ENCODE assay signal across 23 mouse cellular contexts in the genomic region with DNA sequence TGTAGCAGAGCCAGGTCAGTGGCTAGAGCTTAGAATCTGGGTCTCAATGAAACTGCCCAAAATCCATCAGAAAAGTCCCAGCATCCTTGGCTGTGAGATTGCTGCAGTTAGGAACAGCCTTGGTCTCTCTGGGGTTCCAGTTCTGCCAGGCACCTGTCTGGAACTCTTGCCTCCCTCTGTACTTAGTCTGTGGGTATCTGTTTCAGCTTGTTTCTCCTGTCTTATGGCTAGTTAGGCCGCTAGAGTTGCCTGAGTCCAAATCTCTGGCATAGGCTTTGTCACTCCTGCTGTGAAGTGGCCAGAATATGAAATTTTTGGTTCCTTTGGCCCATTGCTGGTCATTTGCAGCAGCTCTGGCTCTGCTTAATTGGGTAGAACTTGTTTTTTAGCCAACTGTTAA. TPM values are rescaled to one million over a fixed set of nuclear protein-coding genes. Genes with fewer than 3 reads are reported as not detected.
DNase-seq lines count a peak whose midpoint lies in the region; TF ChIP-seq lines count a peak whose summit lies in the region.
"Had no signal": no experiment of that assay in that cellular context is flagged by ENCODE, and none has a peak within 500 bp of the region (broad histone marks: within the 10 kb centered on the region; RNA-seq: fewer than 3 reads in every experiment).

No protein-coding gene starts in this region.

- DNase-seq in left cerebral cortex, adult 2 months (ENCODE audit: extremely low spot score in 1 of 2, low spot score in 2 of 2) = no peak
- no peak for DNase-seq in left cerebral cortex, postnatal 36 days (ENCODE audit: low spot score in 2 of 2)
- DNase-seq in cerebellum, adult 18-20 months = peak; percentile 58 to 61
- DNase-seq in cerebellum, postnatal 14 days = peak; percentile 13 to 37
- DNase-seq in embryo, embryonic 10 days (ENCODE audit: low spot score) = no peak
- DNase-seq in right cerebral cortex, postnatal 4 days = no peak
- DNase-seq in heart, adult 8-10 months (ENCODE audit: low spot score) = no peak
- DNase-seq: gastrocnemius, postnatal 36 days; heart, adult 18-20 months; kidney, adult 11 months; lung, adult 18-20 months; lung, postnatal 4 days had no signal

- H3K27ac ChIP-seq in left cerebral cortex, adult 2 months = 0 out of 2 replicates have a peak overlapping the region, but pooled peaks have one; percentile 24
- H3K27ac ChIP-seq: embryonic facial prominence, embryonic 10.5 days; embryonic facial prominence, embryonic 15.5 days; forebrain, embryonic 13.5 days; hindbrain, embryonic 15.5 days; limb, embryonic 10.5 days; limb, embryonic 15.5 days; liver, embryonic 13.5 days; midbrain, embryonic 12.5 days; neural tube, embryonic 12.5 days had no signal

- no peak for TF ChIP-seq CTCF in left cerebral cortex, adult 2 months (IDR thresholded peaks at IDR 0.05)

- intact Hi-C loops in left cerebral cortex, adult 2 months (cut with DNase I) = no loop called here
- intact Hi-C loops in left cerebral cortex, postnatal 36 days (cut with DNase I) = no loop called here

- H3K4me3 ChIP-seq in left cerebral cortex, adult 2 months = no peak overlapping the region
- H3K4me3 ChIP-seq: embryonic facial prominence, embryonic 10.5 days; embryonic facial prominence, embryonic 15.5 days; forebrain, embryonic 13.5 days; heart, embryonic 12.5 days; hindbrain, embryonic 15.5 days; limb, embryonic 10.5 days; limb, embryonic 15.5 days; liver, embryonic 13.5 days; midbrain, embryonic 12.5 days; myocyte; neural tube, embryonic 12.5 days had no signal

RNA-seq across cellular contexts. Expression of gene Sfswap, which starts 17.8 kb away (rescaled TPM):
- total RNA-seq in left cerebral cortex, adult 2 months (2021) = 100 to 1,000 TPM; 108 to 118 TPM
- 100 to 1,000 TPM in 1 of 2 experiments, 10 to 100 TPM in 1; 69.5 to 115 TPM for total RNA-seq in left cerebral cortex, postnatal 36 days (2021)
- total RNA-seq in heart, adult 8-10 months (2022) = 10 to 100 TPM; 21.3 to 34.4 (median 25.8) TPM

Comparison
In these comparisons a context has a peak if more than half of its experiments do, and no peak if none do; other contexts are left out.
1. DNase-seq: peak in cerebellum, adult 18-20 months (2 of 2) and cerebellum, postnatal 14 days (2 of 2); none in left cerebral cortex, adult 2 months (0 of 2), left cerebral cortex, postnatal 36 days (0 of 2), embryo, embryonic 10 days (single experiment), right cerebral cortex, postnatal 4 days (single experiment) and heart, adult 8-10 months (single experiment).